Mouse (Mus musculus) urinary bladder, postnatal 25 days (tissue): Measurements from ENCODE around the gene Gm21800.
"Not testable (repeated sequence)": the region's sequence is repeated elsewhere in the genome, so short reads cannot be mapped to it uniquely, and the experiment has no call there.

Experiments
- DNase-seq: peaks from one replicate; pipeline ENCODE4 v3.0.0; 2022; ENCODE audit warnings: low spot score

The Gm21800 gene

GRCm38 (mm10) chrY:41406198-41406597 is at the start of gene Gm21800:
Gm21800 (plus strand) TSS chrY:41406498.
- DNase-seq: not testable (repeated sequence)
